Mouse (Mus musculus) cortical plate, adult 2 months (tissue): ENCODE measurements at regions not wholly inside any gene's neighbourhood (a gene's known extent, or its start where the extent isn't known, plus 50 kb on each side); places are given as distances from the start of the nearest gene placed in this dataset.

Source experiments
- CTCF ChIP-seq: fragments of 200-500 bp; IDR thresholded peaks from 2 replicates; pipeline ENCODE4 v1.5.1; 2011; ENCODE audit warnings: mild to moderate bottlenecking, control low read depth, low read length; ENCODE audit not compliant: insufficient read depth; ENCODE audit errors: extremely low read depth
- POLR2A ChIP-seq: fragments of 200-500 bp; IDR thresholded peaks from 2 replicates; pipeline ENCODE4 v1.6.1; 2011; ENCODE audit warnings: mild to moderate bottlenecking, low read length, control low read depth; ENCODE audit not compliant: insufficient read depth; ENCODE audit errors: extremely low read depth

GRCm38 (mm10) chr11:52675022-52675421 lies 89.4 kb upstream of the Fstl4 start:
- TF ChIP-seq POLR2A (no peak), CTCF (no peak)
